Comparison of ENCODE assay signal across 10 mouse cellular contexts in genomic region chr15:102460409-102460808, GRCm38 (mm10). TPM values are rescaled to one million over a fixed set of nuclear protein-coding genes. Genes with fewer than 3 reads are reported as not detected.
A peak's percentile ranks its signal among the peaks of the same experiment; 100 is the strongest.
DNase-seq lines count a peak whose midpoint lies in the region; ATAC-seq lines count a peak whose summit lies in the region.
"Had no signal": no experiment of that assay in that cellular context is flagged by ENCODE, and none has a peak within 500 bp of the region (broad histone marks: within the 10 kb centered on the region; RNA-seq: fewer than 3 reads in every experiment).

No protein-coding gene starts in this region.

- 72% methylated on average over 12 of the region's 12 CpGs for WGBS in heart, embryonic 11.5 days (ENCODE audit: insufficient replicate concordance)
- 83% methylated on average over 12 of the region's 12 CpGs for WGBS in neural tube, embryonic 12.5 days
- WGBS in intestine, embryonic 15.5 days: 77% methylated on average over 12 of the region's 12 CpGs
- 73% methylated on average over 12 of the region's 12 CpGs for WGBS in stomach, embryonic 15.5 days

- H3K9ac ChIP-seq in heart, embryonic 11.5 days (ENCODE audit: low read depth, low read length): peak overlapping the region; percentile 58; the same call in 1 of the 2 replicates
- H3K9ac ChIP-seq in neural tube, embryonic 12.5 days: no peak overlapping the region
- H3K9ac ChIP-seq in intestine, embryonic 15.5 days: 0 out of 2 replicates have a peak overlapping the region, but pooled peaks have one; percentile 3
- H3K9ac ChIP-seq in stomach, embryonic 15.5 days: no peak overlapping the region

- peak overlapping the region; percentile 75 for H3K4me2 ChIP-seq in heart, embryonic 11.5 days
- peak overlapping the region; percentile 18; the same call in 1 of the 2 replicates for H3K4me2 ChIP-seq in neural tube, embryonic 12.5 days (replicated peaks)
- peak overlapping the region; percentile 57 for H3K4me2 ChIP-seq in intestine, embryonic 15.5 days (replicated peaks)
- H3K4me2 ChIP-seq in stomach, embryonic 15.5 days: peak overlapping the region; percentile 69

- H3K27me3 ChIP-seq in heart, embryonic 11.5 days (ENCODE audit: control insufficient read depth, insufficient read depth, low read length): no peaks in the 10 kb centered on the region
- H3K27me3 ChIP-seq in neural tube, embryonic 12.5 days (replicated peaks): no peaks in the 10 kb centered on the region
- no peaks in the 10 kb centered on the region for H3K27me3 ChIP-seq in intestine, embryonic 15.5 days (replicated peaks)
- no peaks in the 10 kb centered on the region for H3K27me3 ChIP-seq in stomach, embryonic 15.5 days (replicated peaks)

- ATAC-seq in heart, embryonic 11.5 days (replicated peaks; ENCODE audit: insufficient number of reproducible peaks, low FRiP score, low TSS enrichment): no peak
- ATAC-seq in neural tube, embryonic 12.5 days (ENCODE audit: low FRiP score, low read depth): no peak
- ATAC-seq in intestine, embryonic 15.5 days: no peak
- ATAC-seq in stomach, embryonic 15.5 days (ENCODE audit: insufficient read depth, low FRiP score, low read depth): no peak

- peak overlapping the region; percentile 75 for H3K27ac ChIP-seq in heart, embryonic 11.5 days (ENCODE audit: low read depth, low read length)
- no peak overlapping the region for H3K27ac ChIP-seq in neural tube, embryonic 12.5 days
- no peak overlapping the region for H3K27ac ChIP-seq in intestine, embryonic 15.5 days
- no peak overlapping the region for H3K27ac ChIP-seq in stomach, embryonic 15.5 days

- peak overlapping the region; percentile 34 for H3K4me3 ChIP-seq in heart, embryonic 11.5 days (ENCODE audit: low read depth, low read length)
- H3K4me3 ChIP-seq in neural tube, embryonic 12.5 days: no peak overlapping the region; the same call in 1 of the 2 replicates
- peak overlapping the region; percentile 42; the same call in 1 of the 2 replicates for H3K4me3 ChIP-seq in intestine, embryonic 15.5 days (replicated peaks)
- H3K4me3 ChIP-seq in stomach, embryonic 15.5 days (replicated peaks): peak overlapping the region; percentile 53

- intact Hi-C loops in heart, postnatal 25 days (cut with DNase I): no loop called here

- no peak for DNase-seq in heart, postnatal 25 days (ENCODE audit: low spot score)
- no peak for DNase-seq in neural tube, embryonic 10.5 days (ENCODE audit: extremely low spot score, low spot score)
- no peak for DNase-seq in left cerebral cortex, adult 8-10 months (ENCODE audit: low spot score in 2 of 2)
- DNase-seq in urinary bladder, adult 18-20 months (ENCODE audit: low spot score in 2 of 2): no peak

- H3K9me3 ChIP-seq in heart, embryonic 11.5 days (replicated peaks; ENCODE audit: control insufficient read depth, low read length): no peaks in the 10 kb centered on the region
- H3K9me3 ChIP-seq in neural tube, embryonic 12.5 days: no peaks in the 10 kb centered on the region
- H3K9me3 ChIP-seq in intestine, embryonic 15.5 days: no peaks in the 10 kb centered on the region
- H3K9me3 ChIP-seq in stomach, embryonic 15.5 days: no peaks in the 10 kb centered on the region

- peaks cover 11% of the 10 kb centered on the region; the same call in 1 of the 2 replicates for H3K4me1 ChIP-seq in heart, embryonic 11.5 days (ENCODE audit: control insufficient read depth, insufficient read depth, low read length)
- H3K4me1 ChIP-seq in neural tube, embryonic 12.5 days: peaks cover 9% of the 10 kb centered on the region
- H3K4me1 ChIP-seq in intestine, embryonic 15.5 days (replicated peaks): peaks cover 12% of the 10 kb centered on the region
- no peaks in the 10 kb centered on the region; the same call in 1 of the 2 replicates for H3K4me1 ChIP-seq in stomach, embryonic 15.5 days

- 0 out of 2 replicates have a peak, but pooled peaks cover 2% of the 10 kb centered on the region for H3K36me3 ChIP-seq in heart, embryonic 11.5 days (ENCODE audit: control insufficient read depth, insufficient read depth, low read length)
- peaks cover 7% of the 10 kb centered on the region; the same call in 1 of the 2 replicates for H3K36me3 ChIP-seq in neural tube, embryonic 12.5 days
- 0 out of 2 replicates have a peak, but pooled peaks cover 2% of the 10 kb centered on the region for H3K36me3 ChIP-seq in intestine, embryonic 15.5 days
- H3K36me3 ChIP-seq in stomach, embryonic 15.5 days: no peaks in the 10 kb centered on the region

RNA-seq across cellular contexts. Expression of gene Prr13, which starts 1.6 kb away (rescaled TPM):
- 124 and 139 TPM in 2 replicates for polyA plus RNA-seq in heart, embryonic 11.5 days (2014; fragmentation: Nextera tagmentation; extraction: Ambion mirVana)
- total RNA-seq in heart, postnatal 25 days (2021): 10 to 100 TPM; 20.6 to 21.0 TPM
- 80.5 and 80.6 TPM in 2 replicates for polyA plus RNA-seq in neural tube, embryonic 12.5 days (2016; fragmentation: Nextera tagmentation; extraction: Ambion mirVana)
- 140 and 141 TPM in 2 replicates for polyA plus RNA-seq in intestine, embryonic 15.5 days (2015; fragmentation: Nextera tagmentation; extraction: Ambion mirVana)
- 119 and 120 TPM in 2 replicates for polyA plus RNA-seq in stomach, embryonic 15.5 days (2015; fragmentation: Nextera tagmentation; extraction: Ambion mirVana)
- 10 to 100 TPM; 42.3 to 53.7 (median 44.3) TPM for total RNA-seq in left cerebral cortex, adult 8-10 months (2022)

RNA-seq across cellular contexts. Expression of gene Pcbp2, which starts 9.9 kb away (rescaled TPM):
- polyA plus RNA-seq in heart, embryonic 11.5 days (2014; fragmentation: Nextera tagmentation; extraction: Ambion mirVana): 187 and 213 TPM in 2 replicates
- 100 to 1,000 TPM; 458 to 504 TPM for total RNA-seq in heart, postnatal 25 days (2021)
- polyA plus RNA-seq in neural tube, embryonic 12.5 days (2016; fragmentation: Nextera tagmentation; extraction: Ambion mirVana): 144 and 152 TPM in 2 replicates
- polyA plus RNA-seq in intestine, embryonic 15.5 days (2015; fragmentation: Nextera tagmentation; extraction: Ambion mirVana): 178 and 182 TPM in 2 replicates
- polyA plus RNA-seq in stomach, embryonic 15.5 days (2015; fragmentation: Nextera tagmentation; extraction: Ambion mirVana): 182 and 192 TPM in 2 replicates
- 100 to 1,000 TPM; 481 to 511 (median 488) TPM for total RNA-seq in left cerebral cortex, adult 8-10 months (2022)

RNA-seq across cellular contexts. Expression of gene Amhr2, which starts 15.2 kb away (rescaled TPM):
- 0.93 and 1.2 TPM in 2 replicates for polyA plus RNA-seq in heart, embryonic 11.5 days (2014; fragmentation: Nextera tagmentation; extraction: Ambion mirVana)
- under 1 TPM; 0.68 to 0.84 TPM for total RNA-seq in heart, postnatal 25 days (2021)
- polyA plus RNA-seq in neural tube, embryonic 12.5 days (2016; fragmentation: Nextera tagmentation; extraction: Ambion mirVana): 0.23 TPM in 2 replicates
- 0.54 and 1.2 TPM in 2 replicates for polyA plus RNA-seq in intestine, embryonic 15.5 days (2015; fragmentation: Nextera tagmentation; extraction: Ambion mirVana)
- polyA plus RNA-seq in stomach, embryonic 15.5 days (2015; fragmentation: Nextera tagmentation; extraction: Ambion mirVana): 0.90 and 1.3 TPM in 2 replicates
- 1 to 10 TPM in 1 of 4 experiments, under 1 TPM in 3; 0.73 to 2.0 (median 0.92) TPM for total RNA-seq in left cerebral cortex, adult 8-10 months (2022)

RNA-seq across cellular contexts. Expression of gene Gm10337, which starts 43.1 kb away (rescaled TPM):
- 2.7 TPM in 1 of 2 replicates, not detected in the other for polyA plus RNA-seq in heart, embryonic 11.5 days (2014; fragmentation: Nextera tagmentation; extraction: Ambion mirVana)
- not detected for total RNA-seq in heart, postnatal 25 days (2021)
- not detected in 2 replicates for polyA plus RNA-seq in neural tube, embryonic 12.5 days (2016; fragmentation: Nextera tagmentation; extraction: Ambion mirVana)
- 5.4 TPM in 1 of 2 replicates, not detected in the other for polyA plus RNA-seq in intestine, embryonic 15.5 days (2015; fragmentation: Nextera tagmentation; extraction: Ambion mirVana)
- polyA plus RNA-seq in stomach, embryonic 15.5 days (2015; fragmentation: Nextera tagmentation; extraction: Ambion mirVana): 5.0 and 8.1 TPM in 2 replicates
- total RNA-seq in left cerebral cortex, adult 8-10 months (2022): not detected
- total RNA-seq: gastrocnemius, adult 18-20 months; left cerebral cortex, postnatal 36 days had no signal

RNA-seq across cellular contexts. Expression of gene Sp1, which starts 54.5 kb away (rescaled TPM):
- 7.5 and 8.1 TPM in 2 replicates for polyA plus RNA-seq in heart, embryonic 11.5 days (2014; fragmentation: Nextera tagmentation; extraction: Ambion mirVana)
- total RNA-seq in heart, postnatal 25 days (2021): 10 to 100 TPM; 42.7 to 44.4 TPM
- polyA plus RNA-seq in neural tube, embryonic 12.5 days (2016; fragmentation: Nextera tagmentation; extraction: Ambion mirVana): 6.9 and 7.7 TPM in 2 replicates
- polyA plus RNA-seq in intestine, embryonic 15.5 days (2015; fragmentation: Nextera tagmentation; extraction: Ambion mirVana): 9.0 and 9.6 TPM in 2 replicates
- 9.6 and 9.7 TPM in 2 replicates for polyA plus RNA-seq in stomach, embryonic 15.5 days (2015; fragmentation: Nextera tagmentation; extraction: Ambion mirVana)
- total RNA-seq in left cerebral cortex, adult 8-10 months (2022): 10 to 100 TPM; 30.3 to 44.7 (median 38.7) TPM

Comparison
In these comparisons a context has a peak if more than half of its experiments do, and no peak if none do; other contexts are left out.
1. H3K4me2 ChIP-seq: peak in every context shown above with its lines; median percentile 75 in heart, embryonic 11.5 days; 69 in stomach, embryonic 15.5 days; 57 in intestine, embryonic 15.5 days; 18 in neural tube, embryonic 12.5 days.
2. H3K9ac ChIP-seq: peak in heart, embryonic 11.5 days (single experiment) and intestine, embryonic 15.5 days (single experiment); none in neural tube, embryonic 12.5 days (single experiment) and stomach, embryonic 15.5 days (single experiment).